Mouse (Mus musculus) 416B (cell line): ENCODE data around the gene Sebox.

Source experiments
- DNase-seq: peaks from one replicate; pipeline ENCODE4 v3.0.0; 2011; ENCODE audit warnings: low read depth

Gene Sebox

DNA sequence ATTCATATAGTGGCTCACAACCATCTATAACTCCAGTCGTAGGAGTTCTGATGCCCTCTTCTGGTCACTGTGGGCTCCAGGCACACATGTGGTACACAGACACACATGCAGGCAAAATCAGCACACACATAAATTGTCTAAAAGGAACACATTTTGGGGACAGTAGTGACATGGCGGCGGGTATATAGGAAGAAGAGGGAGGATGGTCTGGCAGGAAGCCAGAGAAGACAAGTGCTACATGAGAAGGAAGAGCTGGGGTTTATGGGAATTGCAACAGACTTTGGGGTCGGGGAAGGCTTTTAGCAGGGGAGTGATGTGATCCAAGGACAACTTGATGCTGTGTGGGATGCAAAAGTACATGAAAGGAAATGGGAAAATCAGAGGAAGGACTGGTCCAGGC, 31.3 kb downstream of the Sebox start:
- peak; percentile 20 for DNase-seq

DNA sequence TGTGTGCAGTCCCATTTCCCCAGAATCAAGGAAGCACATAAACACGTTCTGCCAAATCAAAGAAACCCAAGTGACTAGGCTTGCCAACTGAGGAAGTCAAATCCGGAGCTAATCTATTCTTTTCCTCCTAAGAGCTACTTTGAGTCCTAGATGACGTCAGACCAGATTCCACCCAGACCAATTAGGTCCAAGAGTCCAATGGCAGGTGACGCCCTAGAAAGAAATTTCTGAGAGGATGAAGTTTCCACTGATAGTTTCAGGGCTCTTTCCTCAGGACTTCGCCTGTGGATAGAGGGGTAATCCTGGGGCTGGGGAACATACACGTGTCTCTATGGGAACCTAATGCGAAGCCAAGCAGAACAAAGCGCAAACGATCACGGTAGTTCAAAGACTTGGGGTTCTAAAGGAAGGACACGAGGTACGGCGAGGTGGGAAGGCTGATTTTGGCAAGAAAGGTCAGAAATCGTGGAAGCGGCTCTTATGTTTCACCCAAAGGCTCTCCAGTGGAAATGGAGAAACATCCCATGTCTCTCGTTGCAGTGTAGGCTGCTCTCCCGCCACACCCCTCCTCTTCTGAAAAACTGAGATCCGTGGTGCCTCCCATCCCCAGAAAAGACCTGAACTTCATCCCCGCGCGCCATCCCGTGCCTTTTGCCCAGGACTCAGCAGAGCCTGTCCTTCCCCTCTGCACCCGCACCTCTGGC, 32.3 kb downstream of the Sebox start:
- DNase-seq, result peak; percentile 82

DNA sequence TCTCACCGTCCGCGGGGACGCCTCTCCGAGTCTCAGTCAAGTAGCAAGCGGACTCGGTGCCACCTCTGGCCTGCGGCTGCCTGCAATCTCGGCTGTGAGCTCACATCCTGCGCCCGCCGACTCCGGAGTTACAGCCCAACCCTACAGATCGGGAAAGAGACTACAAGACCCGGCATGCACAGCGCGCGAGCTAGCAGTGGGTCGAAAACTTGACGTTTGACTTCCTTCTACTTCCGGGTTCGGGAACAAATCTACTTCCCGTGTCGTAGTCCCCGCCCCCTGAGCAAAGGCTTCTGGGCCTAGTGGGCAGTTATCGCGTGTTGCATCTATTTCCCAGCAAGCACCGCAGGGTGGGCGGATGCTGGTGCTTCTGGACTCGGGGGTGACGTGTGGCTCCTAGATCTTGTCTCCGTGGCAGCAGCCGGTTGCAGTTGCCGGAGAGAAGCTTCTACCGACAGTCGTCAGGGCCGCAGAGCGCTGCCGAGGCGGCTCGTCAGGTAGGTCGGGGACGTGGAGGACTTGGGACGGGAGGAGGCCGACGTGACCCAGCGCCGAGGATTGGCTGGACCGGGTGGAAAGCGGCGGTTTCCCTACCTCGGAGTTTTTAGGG, 32.9 kb downstream of the Sebox start, which contains the start of the genes Tnfaip1 and Ift20:
TSS of gene Tnfaip1 (minus strand) at position 253 of the 610 bp plus-strand sequence.
TSS of gene Ift20 (plus strand) at position 282 of the 610 bp plus-strand sequence.
- peak; percentile 100 for DNase-seq

DNA sequence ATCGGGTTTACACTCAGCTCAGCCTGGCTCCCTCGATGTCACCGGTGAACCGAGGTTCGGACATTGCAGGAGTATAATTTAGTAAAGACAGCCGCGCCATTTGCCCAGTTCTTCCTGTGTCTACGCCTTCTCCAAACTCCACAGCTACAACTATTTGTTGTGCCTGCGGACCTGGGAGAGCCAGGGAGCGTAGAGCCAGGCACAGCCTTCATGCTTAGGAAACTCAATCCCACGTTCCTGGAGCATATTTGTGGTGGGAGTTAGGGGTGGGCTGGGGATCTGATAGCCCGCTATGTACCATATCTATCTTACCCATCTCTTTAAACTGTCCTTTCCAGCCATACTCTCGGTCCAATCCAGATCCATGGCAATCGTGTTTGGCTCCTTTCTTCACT, 33.4 kb downstream of the Sebox start:
- no peak for DNase-seq

DNA sequence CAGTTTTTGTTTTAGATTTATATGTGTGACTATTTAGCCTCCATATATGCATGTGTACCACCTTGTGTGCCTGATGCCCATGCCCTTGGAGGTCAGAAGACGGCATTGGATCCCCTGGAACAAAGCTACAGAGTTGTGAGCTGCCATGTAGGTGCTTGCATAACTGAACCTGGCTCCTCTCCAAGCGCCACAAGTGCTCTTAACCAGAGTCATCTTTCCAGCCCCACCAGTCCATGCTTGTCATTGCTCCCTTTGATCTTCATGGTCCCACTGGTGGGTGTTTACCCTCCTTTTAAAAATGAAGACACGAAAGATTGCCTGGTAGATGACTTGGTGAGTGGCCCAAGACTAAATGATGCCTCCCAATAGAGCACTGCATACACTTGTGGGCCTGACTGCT, 37.1 kb downstream of the Sebox start:
- peak; percentile 35 for DNase-seq

DNA sequence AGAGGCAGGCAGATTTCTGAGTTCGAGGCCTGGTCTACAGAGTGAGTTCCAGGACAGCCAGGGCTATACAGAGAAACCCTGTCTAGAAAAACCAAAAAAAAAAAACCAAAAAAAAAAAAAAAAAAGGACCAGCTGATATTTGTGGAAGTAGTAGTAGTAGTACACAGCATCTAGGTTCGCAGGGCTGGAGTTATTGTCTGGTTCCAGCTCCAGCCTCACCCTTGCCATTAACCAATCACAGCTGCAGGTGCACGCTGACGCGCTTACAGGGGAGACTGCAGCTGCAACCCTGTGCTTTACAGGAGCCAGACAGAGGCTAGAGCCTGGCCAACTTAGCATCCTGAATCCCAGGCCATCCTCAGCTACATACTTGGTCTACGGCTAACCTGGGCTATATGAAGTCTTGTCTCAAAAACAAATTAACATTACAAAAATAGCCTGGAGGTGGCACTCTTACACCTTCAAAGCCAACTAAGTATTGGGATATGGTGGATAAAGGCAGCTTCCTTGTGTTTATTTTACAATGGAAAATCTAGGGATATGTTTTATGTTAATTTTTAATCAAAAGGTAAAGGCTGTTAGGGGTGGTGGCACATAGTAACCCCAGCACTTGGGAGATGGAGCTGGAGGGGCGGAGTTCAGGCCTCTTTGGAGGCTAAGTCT, 41.3 kb downstream of the Sebox start:
- peak; percentile 45 for DNase-seq

DNA sequence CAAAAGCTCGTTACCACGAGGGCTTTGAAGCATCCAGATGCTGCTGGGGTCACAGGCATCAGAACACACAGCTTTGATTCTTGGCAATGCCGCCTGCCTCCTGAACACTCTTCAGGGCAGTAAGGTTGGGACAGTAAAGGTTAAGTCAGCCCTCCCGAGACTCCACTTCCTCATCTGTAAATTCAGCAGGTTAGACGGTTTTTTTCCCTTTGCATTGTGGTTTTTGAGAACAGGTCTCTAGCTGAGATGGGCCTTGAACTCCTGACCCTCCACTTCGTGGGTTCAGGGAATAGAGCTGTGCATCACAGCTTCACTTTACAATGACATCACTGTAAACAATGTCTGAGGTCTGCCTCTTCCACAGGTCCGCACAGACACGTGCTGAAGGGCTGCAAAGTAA, 41.9 kb downstream of the Sebox start:
- DNase-seq, result peak; percentile 64

DNA sequence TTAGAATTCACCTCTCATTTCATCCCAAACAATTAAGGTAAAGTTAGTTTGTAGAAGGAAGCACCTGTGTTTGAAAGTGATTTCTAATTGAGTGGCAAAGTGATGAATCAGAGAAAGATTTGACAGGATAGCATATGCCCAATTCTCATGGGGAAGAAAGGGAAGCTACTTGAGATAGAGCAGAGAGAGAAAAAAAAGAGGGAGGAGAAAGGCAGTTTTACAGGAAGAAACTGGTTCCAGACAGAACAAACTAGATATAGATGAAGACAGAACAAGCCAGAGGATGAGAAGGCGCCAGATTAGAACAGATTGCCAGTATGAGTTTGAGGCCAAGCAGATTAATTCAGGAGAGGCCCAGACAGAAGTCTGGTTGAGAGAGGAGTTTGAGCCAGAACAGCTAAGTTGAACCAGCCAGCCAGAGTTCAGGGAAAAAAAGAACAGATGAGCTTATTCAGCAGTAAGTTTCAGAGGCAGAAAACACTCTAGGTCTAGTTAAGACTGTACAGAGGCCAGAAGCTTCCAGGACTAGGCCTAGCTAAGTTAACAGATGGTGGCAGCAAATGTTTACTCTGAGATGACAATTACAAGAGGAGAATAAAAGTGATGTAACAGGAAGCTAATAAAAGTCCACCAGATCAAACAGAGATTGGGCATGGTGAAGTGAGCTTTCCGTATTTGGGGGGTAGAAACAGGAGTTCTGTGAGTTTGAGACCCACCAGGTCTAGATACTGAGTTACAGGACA, 44.6 kb downstream of the Sebox start:
- DNase-seq, result peak; percentile 49

DNA sequence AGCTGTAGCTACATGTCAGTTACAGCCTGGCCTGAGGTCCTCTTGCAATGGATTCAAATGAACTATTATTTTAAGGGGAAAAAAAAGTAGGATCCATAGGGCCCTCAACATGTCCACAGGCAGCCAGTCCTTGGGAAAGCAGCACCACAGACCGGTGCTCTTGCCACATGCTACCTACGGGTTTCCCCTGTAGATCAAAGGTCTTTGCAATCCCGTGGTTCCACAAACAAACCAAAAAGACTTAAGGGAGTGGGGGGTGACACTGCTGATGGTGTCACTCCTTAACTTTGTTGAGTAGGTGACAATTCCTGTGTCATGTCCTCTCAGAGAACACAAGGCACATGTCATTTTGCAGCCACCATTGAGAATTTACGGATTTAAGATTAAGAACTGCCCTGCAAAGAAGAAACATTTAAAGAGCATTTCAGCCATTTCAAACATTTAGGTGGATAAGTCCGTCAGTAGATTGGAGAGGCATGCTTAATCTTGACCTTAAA, 46.3 kb downstream of the Sebox start:
- DNase-seq, result peak; percentile 52

DNA sequence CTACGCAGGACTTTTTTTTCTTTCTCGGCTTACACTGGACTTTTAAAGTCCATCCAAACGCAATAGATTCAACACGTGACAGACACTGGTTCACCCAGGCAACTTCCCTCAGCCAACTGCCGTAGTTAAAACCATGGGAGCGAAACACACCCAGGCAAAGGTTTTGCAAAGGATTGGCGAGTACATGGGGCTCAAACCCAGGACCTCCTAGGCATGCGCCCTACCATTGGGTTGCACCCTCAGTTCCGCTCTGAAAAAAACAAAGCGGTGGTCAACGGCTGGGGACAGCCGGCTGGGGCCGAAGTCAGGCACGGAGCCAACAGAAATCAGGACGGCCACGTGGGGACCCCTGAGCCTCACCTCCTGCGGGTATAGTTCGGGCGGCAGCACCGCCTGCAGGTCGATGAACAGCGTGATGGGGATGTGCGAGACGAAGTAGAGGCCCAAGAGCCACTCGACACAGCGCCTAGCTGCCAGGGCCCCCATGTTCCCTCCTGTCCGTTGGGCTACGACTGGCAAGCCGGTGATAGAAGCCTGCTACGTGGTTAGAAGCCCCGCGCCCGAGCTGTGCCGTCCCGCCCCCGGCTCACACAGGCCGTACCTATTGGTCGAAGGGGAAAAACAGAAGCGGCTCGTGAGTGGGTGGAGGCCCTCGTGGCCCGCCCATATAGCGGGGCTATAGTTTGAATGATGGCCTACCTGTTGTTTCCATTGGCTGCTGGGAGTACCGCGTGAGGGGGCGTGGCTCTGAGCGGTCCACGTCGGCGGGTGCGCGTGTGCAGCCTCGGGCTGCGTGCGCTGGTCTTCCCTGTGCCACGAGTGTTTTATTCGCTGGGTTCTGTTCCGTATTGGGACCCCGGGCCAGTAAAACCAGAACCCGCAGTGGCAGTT, 47.2 kb downstream of the Sebox start, which contains the start of gene Tmem97:
TSS of gene Tmem97 (minus strand) at position 610 of the 891 bp plus-strand sequence.
- DNase-seq, result peak; percentile 98

DNA sequence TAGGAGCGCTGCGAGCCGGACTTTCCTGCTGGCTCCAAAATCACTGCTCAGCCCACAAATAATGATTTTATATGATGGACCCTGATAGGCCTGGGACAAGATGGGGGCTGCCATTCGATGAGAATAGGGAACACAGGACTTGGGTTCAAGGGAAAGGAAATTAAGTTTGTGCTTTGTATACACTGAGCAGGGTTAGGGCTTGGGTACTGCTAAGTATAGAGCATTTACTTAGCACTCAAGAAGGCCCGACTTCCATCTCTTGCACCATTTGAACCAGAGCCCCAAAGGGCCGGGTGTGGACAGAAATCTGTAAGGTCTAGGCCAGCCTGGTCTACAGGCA, 47.8 kb downstream of the Sebox start:
- no peak for DNase-seq
